Mouse (Mus musculus) CH12.LX (cell line): ENCODE results near the gene Slitrk1. TPM values are rescaled to one million over a fixed set of nuclear protein-coding genes. Genes with fewer than 3 reads are reported as not detected.

Experiments used
- DNase-seq: peaks from one replicate; pipeline ENCODE4 v3.0.0-alpha.2; 2013; ENCODE audit errors: extremely low read depth
- H3K27ac ChIP-seq: 2 replicates; pipeline ENCODE4 v1.5.1; 2012; ENCODE audit warnings: low read depth, mild to moderate bottlenecking, control low read depth, moderate library complexity; ENCODE audit not compliant: insufficient read depth
- H3K27me3 ChIP-seq: replicated peaks from 2 replicates; pipeline ENCODE3; 2012; ENCODE audit warnings: inconsistent platforms
- H3K36me3 ChIP-seq, 2 experiments: replicated peaks in 1 of 2; 2 replicates each; pipeline versions ENCODE3 to v1.6.1; 2012; ENCODE audit warnings: inconsistent platforms in 1 of 2, low read length in 1 of 2, mild to moderate bottlenecking in 1 of 2, mixed read lengths in 1 of 2, moderate library complexity in 1 of 2; ENCODE audit not compliant: control insufficient read depth in 1 of 2, insufficient read depth in 1 of 2
- H3K4me1 ChIP-seq, 2 experiments: 2 replicates each; pipeline ENCODE4 v1.6.1; 2012; ENCODE audit warnings: inconsistent platforms in 1 of 2, moderate library complexity in 1 of 2; ENCODE audit not compliant: insufficient read depth in 2 of 2, control insufficient read depth in 1 of 2
- H3K4me2 ChIP-seq: 2 replicates; pipeline ENCODE4 v1.6.1; 2012; ENCODE audit warnings: low read depth, mild to moderate bottlenecking, control low read depth; ENCODE audit not compliant: poor library complexity, insufficient read depth, severe bottlenecking
- H3K4me3 ChIP-seq, 3 experiments: fragments of 150-350 bp in 1 of 3; sonication (generic) in 1 of 3; replicated peaks in 1 of 3; 2 replicates each; pipeline versions ENCODE3 to v1.5.1; 2011 to 2012; ENCODE audit warnings: low read depth in 2 of 3, low read length in 2 of 3, mild to moderate bottlenecking in 2 of 3, moderate library complexity in 2 of 3, control low read depth in 1 of 3, improper control_type of control experiment in 1 of 3, inconsistent platforms in 1 of 3, mixed read lengths in 1 of 3; ENCODE audit not compliant: poor library complexity in 1 of 3
- H3K79me2 ChIP-seq: replicated peaks from 2 replicates; pipeline ENCODE4 v1.6.1; 2012; ENCODE audit warnings: mild to moderate bottlenecking, moderate library complexity; ENCODE audit not compliant: control insufficient read depth, poor library complexity, insufficient read depth, severe bottlenecking; ENCODE audit errors: extremely low read depth
- H3K9ac ChIP-seq: 2 replicates; pipeline ENCODE4 v1.6.1; 2012; ENCODE audit warnings: low read depth, mild to moderate bottlenecking, control low read depth, moderate library complexity; ENCODE audit not compliant: insufficient read depth
- H3K9me3 ChIP-seq: replicated peaks from 2 replicates; pipeline ENCODE3; 2012; ENCODE audit warnings: low read length, inconsistent platforms, mixed read lengths
- CHD1 ChIP-seq: IDR thresholded peaks from 2 replicates; pipeline ENCODE4 v1.6.1; 2012; ENCODE audit warnings: low read depth, low read length, improper control_type of control experiment, inconsistent platforms
- CHD2 ChIP-seq: IDR thresholded peaks from 2 replicates; pipeline ENCODE4 v1.6.1; 2011; ENCODE audit warnings: low read length, improper control_type of control experiment
- CTCF ChIP-seq, 2 experiments: IDR thresholded peaks in 1 of 2; conservative IDR thresholded peaks in 1 of 2; 2 replicates each; pipeline ENCODE4 v1.5.1; 2011 to 2012; ENCODE audit warnings: low read depth in 2 of 2, low read length in 2 of 2, improper control_type of control experiment in 1 of 2, inconsistent platforms in 1 of 2, mild to moderate bottlenecking in 1 of 2, moderate library complexity in 1 of 2
- E2F4 ChIP-seq: IDR thresholded peaks from 2 replicates; pipeline ENCODE4 v1.6.1; 2011; ENCODE audit warnings: low read depth, low read length, improper control_type of control experiment; ENCODE audit not compliant: insufficient replicate concordance
- EP300 ChIP-seq: IDR thresholded peaks from 2 replicates; pipeline ENCODE4 v1.6.1; 2011; ENCODE audit warnings: low read length, improper control_type of control experiment
- GABPA ChIP-seq: IDR thresholded peaks from 2 replicates; pipeline ENCODE4 v1.6.1; 2012; ENCODE audit warnings: low read depth, low read length, improper control_type of control experiment, inconsistent platforms; ENCODE audit not compliant: insufficient replicate concordance
- IRF4 ChIP-seq: IDR thresholded peaks from 2 replicates; pipeline ENCODE4 v1.6.1; 2014; ENCODE audit warnings: low read depth, mild to moderate bottlenecking, inconsistent platforms, low read length, improper control_type of control experiment
- JUN ChIP-seq: IDR thresholded peaks from 2 replicates; pipeline ENCODE4 v1.6.1; 2011; ENCODE audit warnings: low read depth, mild to moderate bottlenecking, low read length, improper control_type of control experiment, moderate library complexity; ENCODE audit not compliant: insufficient read depth
- KAT2A ChIP-seq: IDR thresholded peaks from 2 replicates; pipeline ENCODE4 v1.6.1; 2012; ENCODE audit warnings: low read length, improper control_type of control experiment, inconsistent platforms; ENCODE audit not compliant: insufficient replicate concordance
- MAFK ChIP-seq: IDR thresholded peaks from 2 replicates; pipeline ENCODE4 v1.6.1; 2011; ENCODE audit warnings: low read length, improper control_type of control experiment; ENCODE audit not compliant: insufficient replicate concordance
- MAX ChIP-seq: IDR thresholded peaks from 2 replicates; pipeline ENCODE4 v1.6.1; 2011; ENCODE audit warnings: low read length, improper control_type of control experiment
- MAZ ChIP-seq: IDR thresholded peaks from 2 replicates; pipeline ENCODE4 v1.6.1; 2012; ENCODE audit warnings: low read depth, mild to moderate bottlenecking, inconsistent platforms, low read length, improper control_type of control experiment, moderate library complexity
- MEF2A ChIP-seq: IDR thresholded peaks from 2 replicates; pipeline ENCODE4 v1.6.1; 2014; ENCODE audit warnings: low read depth, mild to moderate bottlenecking, inconsistent platforms, low read length, improper control_type of control experiment, borderline replicate concordance
- NELFE ChIP-seq: IDR thresholded peaks from 2 replicates; pipeline ENCODE4 v1.6.1; 2011; ENCODE audit warnings: low read depth, low read length, improper control_type of control experiment
- PAX5 ChIP-seq: IDR thresholded peaks from 2 replicates; pipeline ENCODE4 v1.6.1; 2012; ENCODE audit warnings: low read length, inconsistent platforms, mixed read lengths
- RAD21 ChIP-seq: IDR thresholded peaks from 2 replicates; pipeline ENCODE4 v1.6.1; 2011; ENCODE audit warnings: low read depth, mild to moderate bottlenecking, low read length, improper control_type of control experiment, moderate library complexity
- SIN3A ChIP-seq: IDR thresholded peaks from 2 replicates; pipeline ENCODE4 v1.6.1; 2012; ENCODE audit warnings: low read length, improper control_type of control experiment, inconsistent platforms
- SMC3 ChIP-seq: IDR thresholded peaks from 2 replicates; pipeline ENCODE4 v1.6.1; 2011; ENCODE audit warnings: low read depth, low read length, improper control_type of control experiment
- TCF12 ChIP-seq: IDR thresholded peaks from 2 replicates; pipeline ENCODE4 v1.6.1; 2014; ENCODE audit warnings: low read depth, mild to moderate bottlenecking, inconsistent platforms, low read length, improper control_type of control experiment
- USF2 ChIP-seq: conservative IDR thresholded peaks from 2 replicates; pipeline ENCODE4 v1.6.1; 2011; ENCODE audit warnings: low read depth, low read length, improper control_type of control experiment
- ZC3H11A ChIP-seq: IDR thresholded peaks from 2 replicates; pipeline ENCODE4 v1.6.1; 2012; ENCODE audit warnings: low read depth, mild to moderate bottlenecking, inconsistent platforms, low read length, improper control_type of control experiment
- ZKSCAN1 ChIP-seq: IDR thresholded peaks from 2 replicates; pipeline ENCODE4 v1.6.1; 2012; ENCODE audit warnings: low read depth, inconsistent platforms, low read length, improper control_type of control experiment, borderline replicate concordance
- ZMIZ1 ChIP-seq: IDR thresholded peaks from 2 replicates; pipeline ENCODE4 v1.6.1; 2012; ENCODE audit warnings: low read depth, mild to moderate bottlenecking, inconsistent platforms, low read length, improper control_type of control experiment
- ZNF384 ChIP-seq: IDR thresholded peaks from 2 replicates; pipeline ENCODE4 v1.6.1; 2012; ENCODE audit warnings: low read depth, low read length, improper control_type of control experiment, inconsistent platforms
- dilution Hi-C: fragments of 300-500 bp; cut with MboI; formaldehyde crosslinking; loops from 2 replicates; pipeline ENCODE4 v1.14.3; 2020; ENCODE audit warnings: low sequenced_read_pairs; ENCODE audit not compliant: extremely low pct_unique_long_range_greater_than_20kb, extremely low pct_ligation_motif_present
- in situ Hi-C: fragments of 300-500 bp; cut with MboI; formaldehyde crosslinking; loops from 3 replicates; pipeline ENCODE4 v1.14.3; 2019; ENCODE audit warnings: low sequenced_read_pairs, low pct_ligation_motif_present, low pct_unique_long_range_greater_than_20kb, mixed read lengths
- polyA plus RNA-seq: library from polyadenylated mRNA; unstranded; fragments of >175 nt; gene quantifications from 2 replicates; pipeline ENCODE4 v1.2.1, GENCODE M21; 2012; ENCODE audit warnings: low read depth; ENCODE audit not compliant: insufficient read length
- total RNA-seq, 2 experiments: library from RNA; depleted of rRNA; stranded (reverse); fragments of 300-350 nt in 1 of 2; fragments of >200 nt in 1 of 2; gene quantifications; 2 replicates each; pipeline ENCODE4 v1.2.3; 2012 to 2014

Gene Slitrk1
- total RNA-seq (2012; rRNA removed) (not detected in 2 replicates), total RNA-seq (2014; rRNA removed) (not detected in 2 replicates), polyA plus RNA-seq (not detected in 2 replicates)

DNA sequence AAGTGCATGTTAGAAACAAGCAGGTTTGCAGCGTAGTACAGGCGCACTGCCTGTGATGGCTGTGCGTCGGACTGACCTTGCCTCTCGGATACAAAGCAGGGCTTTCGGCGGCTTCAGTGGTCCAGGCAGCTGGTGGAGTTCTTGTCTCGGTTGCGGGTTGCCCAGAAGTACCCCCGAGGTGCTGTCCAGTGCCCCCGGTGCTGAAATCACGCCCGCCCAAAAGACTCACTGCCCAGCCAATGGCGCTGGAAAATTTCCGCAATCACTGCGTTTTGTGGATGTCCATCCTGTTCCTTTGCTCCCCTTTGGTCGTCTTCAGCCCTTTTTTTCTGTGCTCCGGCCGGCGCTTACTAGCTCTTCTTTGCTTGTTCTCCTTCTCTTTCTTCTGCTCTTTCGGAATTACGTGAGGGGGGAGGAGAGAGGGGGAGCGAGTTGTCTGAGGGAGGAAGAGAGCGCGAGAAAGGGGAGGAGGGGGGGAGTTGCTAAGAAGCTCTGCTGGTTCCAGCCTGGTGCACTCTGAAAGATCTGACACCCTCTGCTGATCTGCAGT is at the start of gene Slitrk1:
Slitrk1 (minus strand) TSS at position 445 of the 550 bp plus-strand sequence.
- no peaks in the 10 kb centered on the region for H3K27me3 ChIP-seq
- no peak for DNase-seq
- dilution Hi-C loops (no loop called here), in situ Hi-C loops (no loop called here)
- no peak within 1 kb of the TSS for H3K27ac ChIP-seq
- no peak within 1 kb of the TSS for H3K4me3 ChIP-seq
- no peaks in the 10 kb centered on the region for H3K36me3 ChIP-seq
- H3K9ac ChIP-seq = no peak within 1 kb of the TSS
- no peaks in the 10 kb centered on the region for H3K79me2 ChIP-seq
- no peak within 1 kb of the TSS for H3K4me2 ChIP-seq
- TF ChIP-seq EP300 (no peak), TCF12 (no peak), ZNF384 (no peak), IRF4 (no peak), CTCF (conservative IDR thresholded peaks at IDR 0.05 in 1 of 2, IDR thresholded peaks at IDR 0.05 in 1 of 2; ENCODE audit: low read depth in 2 of 2, low read length in 2 of 2) (no peak), KAT2A (no peak), E2F4 (no peak), SMC3 (no peak), MEF2A (no peak), ZMIZ1 (no peak), GABPA (no peak), PAX5 (no peak)
- TF ChIP-seq, all 38 proteins: peak for 0
- Histone ChIP-seq H3K4me1 (no peaks in the 10 kb centered on the region), H3K9me3 (peaks cover 44% of the 10 kb centered on the region)

DNA sequence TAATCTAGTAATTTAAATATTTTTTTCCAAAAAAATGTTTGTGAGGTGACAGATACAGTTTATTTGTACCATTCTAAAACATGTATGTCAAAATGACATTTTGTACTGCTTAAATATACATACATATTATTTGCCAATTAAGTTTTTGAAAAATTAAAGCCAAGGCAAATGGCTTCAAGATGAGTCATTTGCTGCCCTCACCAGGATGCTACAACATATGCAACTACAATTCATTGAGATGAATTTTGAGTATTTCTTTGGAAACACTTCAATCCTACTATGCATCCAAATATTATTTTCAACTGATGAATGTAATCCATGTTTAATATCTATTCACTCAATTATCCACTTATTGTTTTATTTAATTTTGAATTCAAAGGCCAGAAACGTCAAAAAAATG is 21.8 kb upstream of the Slitrk1 start:
- in situ Hi-C loops (no loop called here), dilution Hi-C loops (no loop called here)
- no peak overlapping the region for H3K9ac ChIP-seq
- no peaks in the 10 kb centered on the region for H3K4me1 ChIP-seq
- TF ChIP-seq ZNF384 (no peak), RAD21 (peak; percentile 13)
- no peak overlapping the region for H3K27ac ChIP-seq
- no peak overlapping the region for H3K4me3 ChIP-seq
- no peak overlapping the region for H3K4me2 ChIP-seq
- DNase-seq = no peak
- H3K27me3 ChIP-seq = no peaks in the 10 kb centered on the region
- peaks cover 17% of the 10 kb centered on the region for H3K9me3 ChIP-seq
- H3K36me3 ChIP-seq = no peaks in the 10 kb centered on the region
- no peaks in the 10 kb centered on the region for H3K79me2 ChIP-seq

GRCm38 (mm10) chr14:108914336-108914735 is 378 bp upstream of the Slitrk1 start:
- peaks cover 43% of the 10 kb centered on the region for H3K9me3 ChIP-seq
- H3K27me3 ChIP-seq = no peaks in the 10 kb centered on the region
- DNase-seq = no peak
- H3K79me2 ChIP-seq = no peaks in the 10 kb centered on the region
- dilution Hi-C loops = no loop called here
- no peak overlapping the region for H3K27ac ChIP-seq
- H3K4me2 ChIP-seq = no peak overlapping the region
- H3K4me1 ChIP-seq = no peaks in the 10 kb centered on the region
- H3K9ac ChIP-seq = no peak overlapping the region
- no peak for TF ChIP-seq ZKSCAN1
- TF ChIP-seq MAZ = no peak
- no peak for TF ChIP-seq CHD1
- TF ChIP-seq ZC3H11A = no peak
- no peak for TF ChIP-seq SIN3A
- no peak for TF ChIP-seq MAX
- TF ChIP-seq CTCF (conservative IDR thresholded peaks at IDR 0.05 in 1 of 2, IDR thresholded peaks at IDR 0.05 in 1 of 2; ENCODE audit: low read depth in 2 of 2, low read length in 2 of 2) = no peak
- TF ChIP-seq E2F4 = no peak
- TF ChIP-seq USF2 = no peak
- no peak for TF ChIP-seq JUN
- TF ChIP-seq CHD2 = no peak
- no peak for TF ChIP-seq NELFE
- TF ChIP-seq MAFK = no peak
- TF ChIP-seq, all 38 proteins: peak for 0
- no peaks in the 10 kb centered on the region for H3K36me3 ChIP-seq
- no peak overlapping the region for H3K4me3 ChIP-seq
- in situ Hi-C loops = no loop called here
